Mouse (Mus musculus): ENCODE measurements around the gene Zfp169. TPM values are rescaled to one million over a fixed set of nuclear protein-coding genes. Genes with fewer than 3 reads are reported as not detected.

Zfp169 gene
- polyA plus RNA-seq, 1 experiment from 2014 or later: 5.0 TPM

MicroRNA genes within 50 kb of the gene (microRNA counts, 519-probe panel; counts per million panel counts)
- microRNA mmu-let-7a (4,553 counts per million, percentile 80 among the panel's probes with 10 or more counts), microRNA mmu-let-7d (6,899 counts per million, percentile 94 among the panel's probes with 10 or more counts), microRNA mmu-let-7f (4,717 counts per million, percentile 82 among the panel's probes with 10 or more counts)

Small RNAs within 50 kb of the gene (microRNA-seq; reads per million reads assigned to microRNA genes)
- gene Gm24111 (not detected), gene Mirlet7a-1 (58.8 reads per million, percentile 45 among the genes with 10 or more reads in this experiment), gene Mirlet7d (3,103 reads per million, percentile 87 among the genes with 10 or more reads in this experiment), gene Mirlet7f-1 (not detected)

Other genes starting within 250 kb of the Zfp169 start
- 2.7 and 3.0 TPM in 2 replicates for gene A830005F24Rik, start 119 bp upstream of the Zfp169 start, polyA plus RNA-seq (2016; fragmentation: Nextera tagmentation; extraction: Ambion mirVana)
- 15.5 and 19.1 TPM in 2 replicates for gene Ptpdc1, start 112.2 kb upstream of the Zfp169 start, polyA plus RNA-seq (2016; fragmentation: Nextera tagmentation; extraction: Ambion mirVana)
- 0.14 TPM in 1 of 2 replicates, not detected in the other for gene Barx1, start 149.5 kb upstream of the Zfp169 start, polyA plus RNA-seq (2016; fragmentation: Nextera tagmentation; extraction: Ambion mirVana)